Mouse (Mus musculus): Measurements from ENCODE around the gene Leo1.

- TF ChIP-seq POLR2A (IDR thresholded peaks at IDR 0.05; ENCODE audit: insufficient read length, low read depth) (no peak), TCF12 (IDR thresholded peaks at IDR 0.05; ENCODE audit: insufficient read depth, poor library complexity, severe bottlenecking) (no peak), TCF3 (IDR thresholded peaks at IDR 0.05; ENCODE audit: insufficient read length, low read depth) (no peak), MAX (IDR thresholded peaks at IDR 0.05; ENCODE audit: low read depth) (no peak), USF1 (IDR thresholded peaks at IDR 0.05; ENCODE audit: low read depth) (no peak), MYOG (IDR thresholded peaks at IDR 0.05; ENCODE audit: control insufficient read depth in 1 of 3, insufficient read depth in 1 of 3, insufficient read length in 2 of 3, low read depth in 2 of 3) (no peak), E2F4 (IDR thresholded peaks at IDR 0.05; ENCODE audit: insufficient read depth) (no peak), POLR2AphosphoS2 (IDR thresholded peaks at IDR 0.05; ENCODE audit: insufficient read length, low read depth) (no peak), SRF (IDR thresholded peaks at IDR 0.05; ENCODE audit: control insufficient read depth, insufficient read length, low read depth) (no peak), CEBPB (IDR thresholded peaks at IDR 0.05; ENCODE audit: insufficient read depth, poor library complexity, severe bottlenecking) (no peak), MYOD1 (IDR thresholded peaks at IDR 0.05; ENCODE audit: control insufficient read depth in 1 of 3, insufficient read length in 2 of 3, low read depth in 2 of 3) (no peak), REST (IDR thresholded peaks at IDR 0.05; ENCODE audit: insufficient read depth, insufficient read length) (no peak)
Observed at GRCm38 (mm10) chr9:75463050-75463660, 21.8 kb downstream of the Leo1 start.

Measured in myocyte (in vitro differentiated cells).